8 mouse cellular contexts compared by ENCODE assay signal in the genomic region with DNA sequence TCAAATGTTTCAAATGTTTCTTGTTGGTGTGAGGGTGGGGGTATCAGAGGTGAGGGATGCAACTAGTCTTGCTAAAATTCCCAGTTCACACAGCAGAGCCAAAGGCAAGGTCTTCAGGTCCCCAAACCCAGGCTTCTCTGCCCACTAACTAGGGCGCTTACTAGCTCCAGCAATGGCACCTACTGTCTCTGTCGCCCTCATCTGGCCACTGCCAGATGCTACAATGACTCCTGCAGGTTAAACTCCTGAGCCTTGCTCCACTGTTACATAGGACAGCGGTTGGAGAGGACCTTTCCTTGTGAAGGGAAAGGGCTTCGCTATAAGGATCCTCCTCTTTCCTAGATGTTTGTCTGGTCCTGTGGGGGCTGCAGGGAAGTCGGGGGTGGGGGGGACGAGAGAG. TPM values are rescaled to one million over a fixed set of nuclear protein-coding genes. Genes with fewer than 3 reads are reported as not detected.
DNase-seq lines count a peak whose midpoint lies in the region; ATAC-seq and TF ChIP-seq lines count a peak whose summit lies in the region.

No protein-coding gene starts in this region.

- H3K4me2 ChIP-seq in forebrain, embryonic 11.5 days (ENCODE audit: low read depth, low read length, severe bottlenecking), result no peak overlapping the region
- no peak overlapping the region for H3K4me2 ChIP-seq in forebrain, embryonic 12.5 days
- no peak overlapping the region for H3K4me2 ChIP-seq in heart, postnatal 0 days (ENCODE audit: low read depth, low read length)
- H3K4me2 ChIP-seq in stomach, embryonic 14.5 days (replicated peaks; ENCODE audit: low read depth, low read length), result no peak overlapping the region

- TF ChIP-seq CTCF in heart, postnatal 0 days (IDR thresholded peaks at IDR 0.05; ENCODE audit: low read depth), result peak; percentile 98

- H3K4me1 ChIP-seq in forebrain, embryonic 11.5 days (replicated peaks; ENCODE audit: control insufficient read depth, insufficient read depth, low read length), result no peaks in the 10 kb centered on the region
- H3K4me1 ChIP-seq in forebrain, embryonic 12.5 days, result no peaks in the 10 kb centered on the region
- H3K4me1 ChIP-seq in heart, postnatal 0 days (ENCODE audit: control insufficient read depth, insufficient read depth), result peaks cover 24% of the 10 kb centered on the region
- peaks cover 98% of the 10 kb centered on the region for H3K4me1 ChIP-seq in megakaryocyte, embryonic 14.5 days
- H3K4me1 ChIP-seq in stomach, embryonic 14.5 days (ENCODE audit: control insufficient read depth, insufficient read depth, low read length), result peaks cover 4% of the 10 kb centered on the region; the same call in 1 of the 2 replicates

- no peak for ATAC-seq in forebrain, embryonic 11.5 days (replicated peaks; ENCODE audit: low FRiP score)
- ATAC-seq in forebrain, embryonic 12.5 days (ENCODE audit: low FRiP score), result no peak
- peak; percentile 50; the same call in 1 of the 2 replicates for ATAC-seq in heart, postnatal 0 days (ENCODE audit: insufficient read depth, low read depth)
- ATAC-seq in stomach, embryonic 14.5 days (ENCODE audit: insufficient number of reproducible peaks, insufficient read depth, low FRiP score, low read depth), result 0 out of 2 replicates have a peak, but pooled peaks have one; percentile 53

- peak; percentile 76 for DNase-seq in forebrain, embryonic 11.5 days (ENCODE audit: low spot score)
- peak; percentile 35 to 60 for DNase-seq in CD8-positive naive resting alpha-beta T cell, adult 2 months (ENCODE audit: low read depth in 2 of 2, low spot score in 2 of 2)
- DNase-seq in c-Kit-positive CD71-negative TER-119-negative erythroid progenitor cells, embryonic 14.5 days (ENCODE audit: low read depth), result peak; percentile 66
- peak; percentile 72 for DNase-seq in heart, postnatal 0 days (ENCODE audit: low spot score)
- DNase-seq in layer of hippocampus, adult 9-11 months, result peak; percentile 59

- WGBS in forebrain, embryonic 11.5 days, result 18% methylated on average over 6 of the region's 6 CpGs
- 8% methylated on average over 6 of the region's 6 CpGs for WGBS in forebrain, embryonic 12.5 days
- 7% methylated on average over 6 of the region's 6 CpGs for WGBS in heart, postnatal 0 days
- 11% methylated on average over 6 of the region's 6 CpGs for WGBS in stomach, embryonic 14.5 days

- no peaks in the 10 kb centered on the region for H3K9me3 ChIP-seq in forebrain, embryonic 11.5 days (ENCODE audit: control insufficient read depth, low read length)
- H3K9me3 ChIP-seq in forebrain, embryonic 12.5 days, result no peaks in the 10 kb centered on the region
- no peaks in the 10 kb centered on the region for H3K9me3 ChIP-seq in heart, postnatal 0 days (replicated peaks; ENCODE audit: control insufficient read depth, low read length)
- H3K9me3 ChIP-seq in megakaryocyte, embryonic 14.5 days, result no peaks in the 10 kb centered on the region
- no peaks in the 10 kb centered on the region for H3K9me3 ChIP-seq in stomach, embryonic 14.5 days (ENCODE audit: control insufficient read depth, low read depth, low read length)

- no peak overlapping the region for H3K9ac ChIP-seq in forebrain, embryonic 11.5 days (ENCODE audit: low read length)
- H3K9ac ChIP-seq in forebrain, embryonic 12.5 days, result no peak overlapping the region
- no peak overlapping the region for H3K9ac ChIP-seq in heart, postnatal 0 days (replicated peaks; ENCODE audit: low read depth, low read length)
- H3K9ac ChIP-seq in stomach, embryonic 14.5 days (replicated peaks; ENCODE audit: low read depth, low read length), result no peak overlapping the region

- H3K36me3 ChIP-seq in forebrain, embryonic 11.5 days (ENCODE audit: control insufficient read depth, insufficient read depth, low read length), result no peaks in the 10 kb centered on the region
- H3K36me3 ChIP-seq in forebrain, embryonic 12.5 days (replicated peaks), result no peaks in the 10 kb centered on the region
- H3K36me3 ChIP-seq in heart, postnatal 0 days (replicated peaks; ENCODE audit: control insufficient read depth, insufficient read depth, low read length), result no peaks in the 10 kb centered on the region
- peaks cover 66% of the 10 kb centered on the region for H3K36me3 ChIP-seq in megakaryocyte, embryonic 14.5 days (replicated peaks; ENCODE audit: low read length)
- no peaks in the 10 kb centered on the region for H3K36me3 ChIP-seq in stomach, embryonic 14.5 days (ENCODE audit: control insufficient read depth, insufficient read depth, low read length)

- H3K27ac ChIP-seq in forebrain, embryonic 11.5 days (ENCODE audit: low read depth, low read length), result no peak overlapping the region
- no peak overlapping the region for H3K27ac ChIP-seq in forebrain, embryonic 12.5 days
- no peak overlapping the region for H3K27ac ChIP-seq in heart, postnatal 0 days (ENCODE audit: low read depth)
- no peak overlapping the region for H3K27ac ChIP-seq in stomach, embryonic 14.5 days (ENCODE audit: low read length)

- no peaks in the 10 kb centered on the region for H3K27me3 ChIP-seq in forebrain, embryonic 11.5 days (ENCODE audit: control insufficient read depth, insufficient read depth, low read length)
- no peaks in the 10 kb centered on the region; the same call in 1 of the 2 replicates for H3K27me3 ChIP-seq in forebrain, embryonic 12.5 days
- no peaks in the 10 kb centered on the region for H3K27me3 ChIP-seq in heart, postnatal 0 days (ENCODE audit: control insufficient read depth, insufficient read depth, low read length)
- no peaks in the 10 kb centered on the region for H3K27me3 ChIP-seq in megakaryocyte, embryonic 14.5 days (replicated peaks)
- no peaks in the 10 kb centered on the region for H3K27me3 ChIP-seq in stomach, embryonic 14.5 days (ENCODE audit: control insufficient read depth, insufficient read depth, low read length)

- no peak overlapping the region for H3K4me3 ChIP-seq in forebrain, embryonic 11.5 days (ENCODE audit: low read depth, low read length)
- no peak overlapping the region for H3K4me3 ChIP-seq in forebrain, embryonic 12.5 days (replicated peaks)
- H3K4me3 ChIP-seq in heart, postnatal 0 days (ENCODE audit: low read depth, low read length), result no peak overlapping the region
- peak overlapping the region; percentile 93 for H3K4me3 ChIP-seq in megakaryocyte, embryonic 14.5 days (replicated peaks)
- H3K4me3 ChIP-seq in stomach, embryonic 14.5 days (ENCODE audit: low read depth, low read length), result no peak overlapping the region

- no peak for TF ChIP-seq EP300 in heart, postnatal 0 days (IDR thresholded peaks at IDR 0.05; ENCODE audit: low read depth)

RNA-seq across cellular contexts. Expression of a gene that starts 2.1 kb away (rescaled TPM):
- polyA plus RNA-seq in forebrain, embryonic 11.5 days (2014; fragmentation: Nextera tagmentation; extraction: Ambion mirVana), result 1.1 and 1.6 TPM in 2 replicates
- 0.52 and 0.74 TPM in 2 replicates for polyA plus RNA-seq in forebrain, embryonic 12.5 days (2016; fragmentation: Nextera tagmentation; extraction: Ambion mirVana)
- total RNA-seq in heart, postnatal 0 days (2014; rRNA removed; ENCODE audit: low replicate concordance), result 1.4 and 24.8 TPM in 2 replicates
- 0.71 and 1.0 TPM in 2 replicates for polyA plus RNA-seq in heart, postnatal 0 days (2015; fragmentation: Nextera tagmentation; extraction: Ambion mirVana)
- 400 TPM in 2 replicates for polyA plus RNA-seq in megakaryocyte, embryonic 14.5 days (2012; ENCODE audit: insufficient read depth, low replicate concordance)
- polyA plus RNA-seq in stomach, embryonic 14.5 days (2014; fragmentation: Nextera tagmentation; extraction: Ambion mirVana), result 2.2 and 8.0 TPM in 2 replicates

RNA-seq across cellular contexts. Expression of a gene that starts 17.8 kb away (rescaled TPM):
- polyA plus RNA-seq in forebrain, embryonic 11.5 days (2014; fragmentation: Nextera tagmentation; extraction: Ambion mirVana), result 4.7 and 5.2 TPM in 2 replicates
- polyA plus RNA-seq in forebrain, embryonic 12.5 days (2016; fragmentation: Nextera tagmentation; extraction: Ambion mirVana), result 9.0 and 9.7 TPM in 2 replicates
- 0.62 and 4.9 TPM in 2 replicates for total RNA-seq in heart, postnatal 0 days (2014; rRNA removed; ENCODE audit: low replicate concordance)
- 0.68 and 1.1 TPM in 2 replicates for polyA plus RNA-seq in heart, postnatal 0 days (2015; fragmentation: Nextera tagmentation; extraction: Ambion mirVana)
- 6.5 and 19.1 TPM in 2 replicates for polyA plus RNA-seq in megakaryocyte, embryonic 14.5 days (2012; ENCODE audit: insufficient read depth, low replicate concordance)
- 4.3 and 5.0 TPM in 2 replicates for polyA plus RNA-seq in stomach, embryonic 14.5 days (2014; fragmentation: Nextera tagmentation; extraction: Ambion mirVana)

RNA-seq across cellular contexts. Expression of a gene that starts 40.1 kb away (rescaled TPM):
- polyA plus RNA-seq in forebrain, embryonic 11.5 days (2014; fragmentation: Nextera tagmentation; extraction: Ambion mirVana), result 0.73 and 1.3 TPM in 2 replicates
- 0.60 and 0.68 TPM in 2 replicates for polyA plus RNA-seq in forebrain, embryonic 12.5 days (2016; fragmentation: Nextera tagmentation; extraction: Ambion mirVana)
- total RNA-seq in heart, postnatal 0 days (2014; rRNA removed; ENCODE audit: low replicate concordance), result 3.8 and 9.7 TPM in 2 replicates
- 2.6 and 3.1 TPM in 2 replicates for polyA plus RNA-seq in heart, postnatal 0 days (2015; fragmentation: Nextera tagmentation; extraction: Ambion mirVana)
- polyA plus RNA-seq in megakaryocyte, embryonic 14.5 days (2012; ENCODE audit: insufficient read depth, low replicate concordance), result 354 and 444 TPM in 2 replicates
- 16.2 and 17.3 TPM in 2 replicates for polyA plus RNA-seq in stomach, embryonic 14.5 days (2014; fragmentation: Nextera tagmentation; extraction: Ambion mirVana)

RNA-seq across cellular contexts. Expression of a gene that starts 46.6 kb away (rescaled TPM):
- 12.6 and 13.2 TPM in 2 replicates for polyA plus RNA-seq in forebrain, embryonic 11.5 days (2014; fragmentation: Nextera tagmentation; extraction: Ambion mirVana)
- polyA plus RNA-seq in forebrain, embryonic 12.5 days (2016; fragmentation: Nextera tagmentation; extraction: Ambion mirVana), result 12.4 and 13.6 TPM in 2 replicates
- total RNA-seq in heart, postnatal 0 days (2014; rRNA removed; ENCODE audit: low replicate concordance), result 7.1 and 8.9 TPM in 2 replicates
- polyA plus RNA-seq in heart, postnatal 0 days (2015; fragmentation: Nextera tagmentation; extraction: Ambion mirVana), result 6.6 and 7.0 TPM in 2 replicates
- 1.7 TPM in 1 of 2 replicates, not detected in the other for polyA plus RNA-seq in megakaryocyte, embryonic 14.5 days (2012; ENCODE audit: insufficient read depth, low replicate concordance)
- 13.6 and 15.1 TPM in 2 replicates for polyA plus RNA-seq in stomach, embryonic 14.5 days (2014; fragmentation: Nextera tagmentation; extraction: Ambion mirVana)

Comparison
In these comparisons a context has a peak if more than half of its experiments do, and no peak if none do; other contexts are left out.
1. ATAC-seq: peak in heart, postnatal 0 days (single experiment) and stomach, embryonic 14.5 days (single experiment); none in forebrain, embryonic 11.5 days (single experiment) and forebrain, embryonic 12.5 days (single experiment).
2. RNA of a gene that starts 2.1 kb away (polyA plus RNA-seq): 400 TPM in megakaryocyte, embryonic 14.5 days; 2.2 to 8.0 TPM in stomach, embryonic 14.5 days, 1.1 to 1.6 TPM in forebrain, embryonic 11.5 days, 0.71 to 1.0 TPM in heart, postnatal 0 days and 0.52 to 0.74 TPM in forebrain, embryonic 12.5 days; every median in the first group is over 10 times any median in the second.
3. RNA of a gene that starts 40.1 kb away (polyA plus RNA-seq): 354 to 444 TPM in megakaryocyte, embryonic 14.5 days; 16.2 to 17.3 TPM in stomach, embryonic 14.5 days, 2.6 to 3.1 TPM in heart, postnatal 0 days, 0.73 to 1.3 TPM in forebrain, embryonic 11.5 days and 0.60 to 0.68 TPM in forebrain, embryonic 12.5 days; every median in the first group is over 10 times any median in the second.
4. Peak in every context shown above with its lines, with median percentiles within 50 percentile points of each other: DNase-seq.